Mouse (Mus musculus): ENCODE data around the gene Mfn1.

The Mfn1 gene

DNA sequence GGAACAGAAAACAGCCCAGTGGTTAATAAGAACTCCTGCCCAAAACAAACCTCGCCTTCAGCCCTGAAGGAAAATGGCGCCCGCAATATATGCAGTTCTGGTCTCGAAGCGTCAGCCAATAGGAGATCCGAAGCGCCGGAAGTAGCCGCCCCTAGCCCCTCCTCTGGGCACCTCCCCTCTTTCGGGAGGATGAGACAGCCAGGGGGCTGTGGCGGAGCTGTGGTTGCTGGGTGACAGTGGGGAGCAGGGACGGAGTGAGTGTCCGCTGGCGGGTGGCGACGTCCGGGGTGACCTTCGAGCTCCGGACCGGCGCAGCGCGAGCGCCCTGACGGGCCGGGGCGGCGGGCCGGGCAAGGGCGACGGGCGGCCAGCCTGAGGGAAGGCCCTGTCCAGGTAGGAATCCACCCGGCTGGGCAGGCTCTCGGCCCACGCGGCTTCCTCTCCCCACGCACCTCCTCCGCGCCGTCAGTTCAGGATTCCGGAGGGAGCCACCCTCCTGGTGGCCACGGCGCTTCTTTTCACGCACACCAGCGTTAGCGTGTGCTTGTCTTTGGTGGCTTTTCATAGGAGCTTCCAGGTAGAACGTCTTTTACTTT is at the start of gene Mfn1:
Gene Mfn1 (plus strand): TSS at position 163 of the 596 bp plus-strand sequence.
- DNase-seq = peak; percentile 89 to 90

GRCm38 (mm10) chr3:32479961-32480360 is 49.3 kb upstream of the Mfn1 start:
- DNase-seq = no peak

- DNase-seq = no peak
Measured at GRCm38 (mm10) chr3:32483035-32483434, 46.2 kb upstream of the Mfn1 start.

- no peak for DNase-seq
Measured at GRCm38 (mm10) chr3:32486543-32486942, 42.7 kb upstream of the Mfn1 start.

- DNase-seq = no peak
Measured at GRCm38 (mm10) chr3:32488172-32488571, 41.1 kb upstream of the Mfn1 start.

DNA sequence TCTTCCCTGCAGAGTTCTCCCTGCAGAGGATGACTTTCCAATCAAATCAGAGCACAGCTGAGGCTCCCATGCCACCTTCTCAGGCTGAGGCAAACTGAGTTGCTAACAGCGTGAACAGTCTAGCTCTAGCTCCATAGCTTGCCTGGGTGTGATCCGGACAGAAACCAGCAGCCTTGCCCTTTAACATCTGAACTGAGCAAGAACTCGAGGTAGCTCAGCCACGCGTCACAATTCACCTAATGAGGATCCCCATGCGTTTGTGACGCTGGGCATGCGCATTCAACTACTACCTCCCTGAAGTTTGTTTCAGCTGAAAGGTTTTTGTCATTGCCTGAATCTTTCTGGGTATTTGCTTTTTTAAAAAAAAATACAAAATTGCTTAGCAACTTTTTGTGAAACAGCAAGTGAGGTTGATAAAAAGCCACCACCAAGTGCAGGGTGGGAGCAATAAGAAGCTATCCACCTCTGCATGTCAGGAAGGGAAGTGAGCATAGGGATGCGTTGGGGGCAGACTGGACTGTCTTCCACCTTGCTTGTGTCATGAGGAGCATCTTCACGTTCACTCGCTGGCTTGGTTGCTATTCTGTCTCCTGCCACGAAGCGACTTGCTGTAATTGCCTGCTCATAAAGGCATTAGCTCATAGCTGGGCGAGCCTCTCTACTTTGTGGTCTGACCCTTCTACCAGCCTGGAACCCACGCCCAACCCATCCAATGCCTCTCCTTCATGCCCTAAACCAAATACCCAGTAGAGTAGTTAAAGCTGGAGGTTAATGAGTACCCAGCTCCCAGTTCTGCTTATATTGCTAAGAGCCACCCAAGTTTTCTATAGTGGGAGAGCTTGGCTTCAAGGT is 39.0 kb upstream of the Mfn1 start:
- no peak for DNase-seq

GRCm38 (mm10) chr3:32490928-32491315 is 38.3 kb upstream of the Mfn1 start:
- DNase-seq = no peak

DNA sequence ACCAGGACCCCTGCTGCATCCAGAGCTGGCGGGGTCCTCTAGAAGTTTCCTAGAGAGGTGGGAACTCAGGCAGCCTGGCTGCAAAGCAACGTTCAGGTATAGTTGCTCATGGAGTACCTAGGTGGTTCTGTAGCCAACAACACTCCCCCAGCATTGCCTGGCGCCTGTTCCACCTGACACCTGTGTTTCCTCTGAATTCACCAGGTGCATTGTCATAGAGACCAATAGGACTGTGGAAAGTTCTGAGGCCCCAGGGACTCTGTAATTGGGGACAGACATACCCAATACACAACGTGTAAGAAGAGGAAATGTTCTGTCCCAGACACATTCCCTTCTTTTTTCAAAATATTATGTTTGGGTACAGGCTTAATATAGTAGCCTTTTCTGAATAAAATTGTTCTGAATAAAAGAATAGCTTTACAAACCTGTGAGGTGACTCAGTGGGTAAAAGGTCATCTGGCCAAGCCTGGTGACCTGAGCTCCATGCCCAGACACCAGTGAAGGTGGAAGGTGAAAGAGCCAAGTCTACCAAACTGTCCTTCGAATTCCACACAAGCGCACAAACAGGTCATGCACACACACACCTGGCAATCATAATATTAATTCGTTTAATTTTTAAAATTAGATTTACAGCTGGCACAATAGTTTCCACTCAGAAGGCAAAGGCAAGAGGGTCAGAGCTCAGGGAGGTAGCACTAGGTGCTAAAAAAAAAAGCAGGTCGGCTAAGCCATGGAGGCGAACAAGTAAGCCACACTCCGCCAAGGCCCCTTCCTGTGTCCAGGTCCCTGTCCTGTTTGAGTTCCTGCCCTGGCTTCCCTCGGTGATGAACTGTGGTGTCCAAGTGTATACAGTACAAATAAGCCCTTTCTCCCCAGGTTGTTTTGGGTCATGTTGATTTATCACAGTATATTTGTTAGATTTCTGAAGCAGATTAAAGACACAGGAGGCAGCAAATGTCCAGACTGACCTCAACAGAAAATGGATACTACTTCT is 36.9 kb upstream of the Mfn1 start, which contains the start of gene Kcnmb3:
Gene Kcnmb3 (minus strand): TSS at position 135 of the 994 bp plus-strand sequence.
- DNase-seq = no peak

- no peak for DNase-seq
Measured at GRCm38 (mm10) chr3:32494387-32495087, 34.7 kb upstream of the Mfn1 start.

DNA sequence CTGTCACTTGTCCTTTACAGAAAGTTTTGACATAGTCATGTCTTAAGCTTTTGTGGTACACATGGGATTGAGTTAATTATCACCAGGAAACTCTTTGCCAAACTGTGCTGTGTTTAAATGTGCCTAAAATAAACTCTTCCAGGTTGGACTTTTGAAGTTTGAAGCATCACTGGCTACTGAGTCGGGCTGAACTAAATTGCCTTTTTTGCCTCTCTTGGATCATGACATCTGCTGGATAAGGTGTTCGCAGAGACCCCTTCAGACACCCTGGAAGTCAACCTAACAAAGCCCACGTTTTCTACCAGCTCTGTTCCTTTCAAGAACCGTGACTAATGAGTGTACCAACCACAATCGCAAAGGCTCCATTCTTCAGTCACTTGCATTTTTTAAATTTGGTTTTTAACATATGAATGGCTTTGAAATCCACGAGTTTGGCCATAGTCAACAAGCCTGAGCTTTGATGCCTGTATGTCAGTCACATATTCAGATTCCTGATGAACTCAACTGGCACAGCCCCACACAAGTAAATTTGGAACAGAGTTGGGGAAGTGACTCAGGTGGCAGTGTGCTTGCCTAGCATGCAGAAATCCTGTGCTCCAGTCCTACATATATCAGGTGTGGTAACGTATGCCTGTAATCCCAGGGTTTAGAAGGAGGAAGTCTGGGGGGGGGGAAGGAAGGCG is 34.0 kb upstream of the Mfn1 start:
- no peak for DNase-seq

DNA sequence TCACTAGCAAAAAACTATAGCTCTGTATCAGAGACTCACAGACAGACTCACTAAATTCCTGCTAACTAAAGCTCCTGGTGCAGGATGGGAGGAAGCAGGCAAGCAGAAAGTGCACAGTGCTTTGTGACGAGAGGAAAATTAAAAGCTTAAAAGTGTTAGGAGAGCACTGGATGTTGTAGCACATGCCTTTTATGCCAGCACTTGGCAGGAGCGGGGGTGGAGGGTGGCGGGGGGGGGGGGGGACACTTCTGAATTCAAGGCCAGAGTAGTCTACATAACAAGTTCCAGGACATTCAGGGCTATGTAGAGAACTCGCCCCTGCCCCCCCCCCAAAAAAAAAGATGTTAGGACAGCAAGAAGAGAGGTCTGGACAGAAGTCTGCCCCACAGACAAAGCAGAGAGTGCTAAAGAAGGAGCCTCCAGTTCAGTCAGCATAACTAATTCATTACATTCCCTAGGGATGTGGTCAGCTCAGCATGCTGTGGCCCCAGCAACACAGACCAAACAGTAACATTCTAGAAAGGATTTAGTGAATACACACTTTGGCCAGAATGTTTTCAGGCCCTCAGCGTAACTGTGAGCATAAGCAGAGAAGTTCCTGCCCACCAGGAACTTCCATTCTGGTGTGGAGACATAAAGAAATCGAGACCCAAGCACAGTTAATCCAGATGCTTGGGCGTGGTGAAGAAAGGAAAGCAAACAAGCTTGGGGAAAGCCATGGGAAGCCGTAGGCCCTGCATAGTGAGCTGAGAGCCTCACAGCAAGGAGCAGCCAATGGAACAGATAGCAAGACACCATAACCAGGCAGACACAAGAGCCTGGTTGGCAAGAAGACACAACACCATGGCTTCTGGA is 33.2 kb upstream of the Mfn1 start:
- no peak for DNase-seq

- DNase-seq = no peak
Measured at GRCm38 (mm10) chr3:32496711-32497070, 32.6 kb upstream of the Mfn1 start.

- no peak for DNase-seq
Measured at GRCm38 (mm10) chr3:32500346-32500745, 28.9 kb upstream of the Mfn1 start.

GRCm38 (mm10) chr3:32505841-32506240 is 23.4 kb upstream of the Mfn1 start:
- no peak for DNase-seq

DNA sequence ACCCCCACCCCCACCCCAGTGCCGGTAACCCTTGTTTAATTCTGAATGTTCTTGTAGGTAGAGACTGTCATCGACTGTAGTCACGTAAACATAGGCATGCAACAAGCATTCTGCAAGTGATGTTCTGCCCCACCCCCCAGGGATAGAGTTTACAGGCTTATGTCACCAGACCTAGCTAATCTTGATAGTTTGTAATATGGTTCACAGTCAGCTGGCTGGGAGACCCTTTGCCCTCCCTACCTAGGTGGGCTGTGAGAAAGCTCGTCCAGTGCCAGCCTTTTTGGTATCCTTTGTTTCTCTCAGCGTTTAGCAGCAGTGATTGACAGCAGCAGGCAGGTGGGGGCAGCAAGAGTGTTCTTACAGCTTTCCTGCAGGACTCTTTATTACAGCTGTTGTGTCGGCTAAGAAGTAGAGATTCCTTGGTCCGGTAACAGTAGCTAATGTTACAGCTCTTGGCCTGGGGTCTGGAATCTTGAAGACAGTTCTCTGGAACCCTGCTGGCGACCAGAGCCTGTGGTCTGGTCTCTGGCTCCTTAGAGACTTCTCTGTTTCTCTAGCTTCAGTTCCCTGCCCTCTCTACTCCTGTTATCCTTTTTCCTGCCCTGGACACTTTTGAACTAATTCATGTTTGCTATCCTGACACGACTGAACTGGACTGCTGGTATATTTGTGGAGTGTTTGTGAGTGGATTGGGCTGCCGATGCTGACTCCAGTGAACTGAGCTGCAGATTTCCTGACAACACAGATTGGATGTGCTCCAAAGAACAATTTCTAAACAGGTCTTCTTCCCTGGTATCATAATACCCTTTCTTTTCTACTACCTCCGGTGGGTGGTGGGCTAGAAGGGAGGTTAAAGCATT is 22.7 kb upstream of the Mfn1 start:
- DNase-seq = no peak

DNA sequence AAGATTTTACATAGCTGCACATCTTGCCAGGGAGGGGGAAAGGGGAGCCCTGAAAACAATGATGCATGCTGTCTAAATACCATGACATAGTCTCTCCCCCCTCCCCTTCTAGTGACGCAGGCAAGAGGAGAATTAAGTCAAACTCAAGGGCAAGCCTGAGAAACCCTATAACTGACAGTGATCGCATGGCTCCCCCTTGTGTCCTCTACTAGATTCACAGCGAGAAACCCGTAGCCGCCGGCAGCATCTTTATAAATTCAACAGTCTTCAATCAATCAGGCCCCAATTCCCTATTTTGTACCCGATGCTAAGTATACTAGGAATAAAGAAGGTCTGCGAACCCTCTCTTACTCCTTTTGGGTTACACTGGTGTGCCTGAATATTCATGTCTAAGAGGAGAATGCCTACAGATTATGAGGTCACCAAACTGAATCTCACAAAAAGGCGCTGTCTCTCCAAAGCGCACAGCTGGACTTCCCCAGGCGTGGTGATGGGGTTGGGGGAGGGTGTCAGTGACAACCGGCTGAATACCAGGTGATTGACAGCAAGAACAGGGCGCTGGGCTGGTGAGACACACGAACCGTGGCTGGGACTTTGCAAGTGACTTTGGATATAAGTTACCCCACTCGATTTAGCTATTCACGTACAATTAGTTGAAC is 20.5 kb upstream of the Mfn1 start:
- peak; percentile 62 to 68 for DNase-seq

DNA sequence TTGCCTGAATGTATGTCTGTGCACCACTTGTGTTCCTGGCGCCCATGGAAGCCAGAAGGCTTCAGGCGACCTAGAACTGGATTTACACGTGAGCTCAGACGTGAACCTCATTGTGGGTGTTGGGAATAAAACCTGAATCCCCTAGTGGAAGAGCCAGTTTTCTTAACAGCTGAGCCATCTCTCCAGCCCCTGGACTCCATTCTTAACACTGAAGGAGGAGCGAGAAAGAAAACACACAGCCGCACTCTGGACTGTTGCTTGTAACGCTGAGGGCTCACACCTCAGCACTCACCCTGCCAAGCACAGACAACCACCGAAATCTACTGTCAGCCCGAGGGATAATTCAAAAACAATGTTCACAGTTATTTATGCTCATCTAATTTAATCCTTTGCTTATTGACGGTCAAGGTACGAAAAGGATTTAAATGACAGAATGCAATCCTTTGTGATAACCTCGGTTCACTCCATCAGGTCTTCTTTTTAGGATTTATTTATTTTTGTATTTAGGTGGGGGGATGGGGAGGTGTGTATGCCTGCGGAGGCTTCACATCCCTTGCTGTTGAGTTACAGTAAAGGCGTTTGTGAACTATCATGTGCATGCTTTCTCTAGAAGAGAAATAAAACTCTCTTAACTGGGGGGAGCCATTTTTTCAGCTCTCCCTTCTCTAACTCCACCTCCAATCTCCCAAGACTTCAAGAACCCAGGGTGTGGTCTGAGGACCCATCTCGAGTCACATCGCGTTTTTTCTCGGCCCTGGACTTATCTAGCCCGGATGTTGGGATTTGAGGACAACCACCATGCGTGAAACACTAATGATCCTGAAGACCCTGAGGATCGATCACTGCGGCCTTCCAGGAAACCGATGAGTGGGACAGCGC is 19.5 kb upstream of the Mfn1 start, which contains the start of gene Zfp639:
Gene Zfp639 (plus strand): TSS at position 764 of the 879 bp plus-strand sequence.
- peak in 1 of 2 experiments; percentile 20 for DNase-seq
